Mouse (Mus musculus) layer of hippocampus, postnatal 14 days (tissue): ENCODE measurements around the gene Sptbn1. TPM values are rescaled to one million over a fixed set of nuclear protein-coding genes. Genes with fewer than 3 reads are reported as not detected.

Source experiments
- DNase-seq, 2 experiments: peaks; one replicate each; pipeline ENCODE4 v3.0.0; 2021 to 2022; ENCODE audit warnings: low spot score in 2 of 2, mixed read lengths in 1 of 2
- total RNA-seq, 2 experiments: library from RNA; stranded (reverse); gene quantifications; 2 replicates each; pipeline ENCODE4 v1.2.3; 2021

Gene Sptbn1
- total RNA-seq, 2 experiments from 2014 or later = 675 to 713 TPM

DNA sequence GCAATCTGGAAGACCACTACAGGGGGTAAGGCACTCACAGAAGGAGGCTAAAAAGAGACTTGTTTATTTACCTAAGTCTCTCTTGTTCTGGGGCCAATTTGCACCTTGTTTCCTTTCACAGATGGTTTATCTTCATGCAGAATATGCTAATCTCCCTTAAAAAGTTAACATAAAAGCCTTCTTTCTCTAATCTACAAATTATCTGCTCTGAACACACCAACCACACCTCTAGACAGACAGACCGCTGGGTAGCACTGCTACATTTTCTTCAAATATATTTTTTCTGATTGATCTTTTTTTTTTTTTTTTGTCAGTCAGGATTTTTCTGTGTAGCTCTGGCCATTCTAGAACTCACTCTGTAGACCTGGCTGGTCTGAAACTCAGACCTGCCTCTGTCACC is 50.5 kb downstream of the Sptbn1 start:
- DNase-seq = no peak

DNA sequence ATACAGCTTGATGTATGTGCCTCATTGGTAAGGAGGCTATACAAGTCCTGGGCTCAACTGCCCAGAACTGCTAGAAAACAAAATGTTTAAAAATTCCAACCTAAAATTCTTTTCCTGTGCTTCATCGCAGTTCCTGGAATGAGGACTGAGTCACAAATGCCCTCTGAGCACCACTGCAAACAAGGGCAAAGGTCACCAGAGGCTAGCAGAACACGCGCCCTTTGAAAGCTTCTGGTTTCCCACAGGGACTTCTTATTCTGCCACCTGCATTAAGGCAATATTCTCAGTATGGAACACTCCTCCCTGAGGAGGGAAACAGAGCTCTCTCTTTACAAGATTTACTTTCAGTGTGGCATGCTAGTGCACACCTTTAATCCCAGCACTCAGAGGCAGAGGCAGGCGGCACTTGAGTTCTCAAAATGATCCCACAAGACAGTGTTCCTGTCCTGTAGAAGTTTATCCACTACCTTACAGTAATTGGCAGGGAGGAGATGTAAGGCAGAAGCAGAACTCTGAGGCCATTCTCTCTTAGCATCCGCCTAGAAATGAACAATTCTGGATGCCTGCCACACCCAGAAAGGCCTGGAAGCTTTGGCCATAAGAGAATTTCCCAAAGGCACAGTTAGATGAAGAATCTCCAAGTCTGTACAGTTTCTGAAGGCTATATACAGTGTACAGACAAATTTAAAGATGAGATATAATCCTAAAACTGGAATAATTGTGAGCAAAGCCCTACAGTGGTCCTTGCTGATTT is 56.1 kb downstream of the Sptbn1 start:
- DNase-seq = no peak

DNA sequence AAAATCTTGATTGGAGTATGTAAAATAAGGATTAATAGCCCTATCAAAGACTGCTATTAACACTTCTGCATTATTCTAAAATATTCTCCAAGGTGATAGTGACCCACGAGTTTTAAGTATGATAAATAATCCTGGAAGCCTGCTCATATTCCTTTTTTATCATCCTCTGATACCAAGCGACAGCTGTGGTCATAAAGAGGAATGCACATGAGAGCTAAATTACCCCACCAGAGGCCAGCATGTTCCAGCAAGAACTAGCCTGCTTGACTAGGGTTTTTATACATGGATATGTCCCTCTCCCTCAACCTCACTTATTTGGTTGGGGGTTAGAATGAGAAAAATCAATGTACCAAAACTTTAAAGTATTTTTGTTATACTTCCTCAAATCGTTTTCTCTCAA is 56.8 kb downstream of the Sptbn1 start:
- no peak for DNase-seq

DNA sequence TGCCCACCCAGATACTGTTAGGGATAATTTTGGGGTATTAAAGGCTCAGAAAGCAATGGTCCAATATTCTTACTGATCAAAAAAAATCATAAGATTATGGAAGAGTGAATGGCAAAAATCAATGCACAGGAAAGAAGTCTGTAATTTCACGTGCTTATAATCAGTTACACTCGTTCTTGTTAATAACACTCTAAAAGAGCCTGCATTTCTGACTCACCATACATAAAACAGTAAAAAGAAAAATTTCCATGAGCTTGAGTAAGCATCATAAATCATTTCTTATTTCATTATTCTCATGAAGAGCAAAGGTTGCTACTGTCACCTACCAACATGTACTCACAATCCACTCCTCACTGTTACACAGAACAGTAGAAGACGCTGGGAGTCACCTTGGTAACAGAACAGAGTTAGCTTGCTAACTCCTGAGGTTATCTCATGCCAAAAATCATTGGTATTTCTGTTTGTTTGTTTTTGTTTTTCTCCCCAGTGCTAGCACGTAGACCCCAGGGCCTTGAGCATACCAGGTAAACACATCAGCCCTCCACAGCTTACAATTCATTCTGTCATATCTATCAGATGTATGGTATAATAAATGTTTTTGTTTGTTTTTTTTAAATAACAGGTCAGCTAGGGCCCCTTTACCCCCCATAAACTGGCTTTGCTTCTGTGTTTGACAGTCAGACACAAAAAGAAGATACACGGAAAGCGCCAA is 57.7 kb downstream of the Sptbn1 start:
- no peak for DNase-seq

DNA sequence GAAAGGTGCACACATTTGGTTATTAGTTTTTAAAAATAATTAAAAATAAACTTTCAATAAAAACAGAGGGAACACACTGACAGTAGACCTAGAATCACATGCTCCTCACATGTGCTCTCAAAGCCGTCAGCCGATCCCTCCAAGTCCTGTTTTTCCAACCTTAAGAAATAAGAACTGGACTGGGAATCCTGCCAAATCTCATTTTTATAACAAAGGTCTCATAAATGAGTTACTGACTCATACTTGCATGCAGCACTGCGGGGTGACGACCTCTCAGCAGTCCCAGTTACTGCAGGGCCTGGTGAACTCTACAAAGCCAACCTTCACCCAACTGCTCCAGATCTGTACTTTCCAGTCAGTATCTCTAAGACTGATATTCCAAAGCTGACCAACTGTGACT is 58.5 kb downstream of the Sptbn1 start:
- DNase-seq = peak in 1 of 2 experiments; percentile 24

DNA sequence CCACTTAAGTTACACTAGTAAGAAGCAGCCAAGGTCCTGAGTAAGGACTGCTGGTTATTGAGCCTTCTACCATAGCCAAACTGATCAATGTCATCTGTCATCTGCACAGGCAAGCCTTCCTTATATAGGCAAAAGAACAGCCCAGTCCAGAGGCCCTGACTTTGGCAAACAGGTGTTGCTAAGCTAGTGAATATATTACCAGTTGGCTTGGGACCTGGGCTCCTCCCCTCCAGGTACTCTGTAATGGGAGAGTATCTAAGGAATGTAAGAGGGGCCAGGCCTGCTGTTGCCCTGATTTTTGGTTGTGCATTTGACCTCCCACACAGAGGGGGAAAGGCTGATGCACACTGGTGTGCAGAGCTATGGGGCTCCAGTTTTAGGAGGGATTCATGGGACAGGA is 63.6 kb downstream of the Sptbn1 start:
- DNase-seq = no peak

DNA sequence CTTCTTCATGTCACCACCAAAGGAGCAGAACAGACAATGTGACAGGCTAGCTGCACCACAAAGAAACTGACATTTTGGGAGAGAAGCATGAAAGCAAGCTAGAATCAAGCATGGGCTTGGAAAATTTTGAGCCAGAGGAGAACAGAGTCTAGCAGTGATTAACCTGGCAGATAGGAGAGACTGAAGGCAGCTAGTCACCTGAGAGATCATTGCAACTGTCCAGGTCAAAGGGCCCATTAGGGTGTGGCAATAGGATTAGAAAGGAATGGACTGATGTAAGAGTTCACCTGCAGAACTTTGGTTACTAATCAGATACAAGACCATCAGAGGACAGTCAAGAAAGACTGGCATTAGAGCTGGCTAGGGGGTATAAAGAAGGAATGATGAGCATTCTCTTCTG is 67.6 kb downstream of the Sptbn1 start:
- no peak for DNase-seq

DNA sequence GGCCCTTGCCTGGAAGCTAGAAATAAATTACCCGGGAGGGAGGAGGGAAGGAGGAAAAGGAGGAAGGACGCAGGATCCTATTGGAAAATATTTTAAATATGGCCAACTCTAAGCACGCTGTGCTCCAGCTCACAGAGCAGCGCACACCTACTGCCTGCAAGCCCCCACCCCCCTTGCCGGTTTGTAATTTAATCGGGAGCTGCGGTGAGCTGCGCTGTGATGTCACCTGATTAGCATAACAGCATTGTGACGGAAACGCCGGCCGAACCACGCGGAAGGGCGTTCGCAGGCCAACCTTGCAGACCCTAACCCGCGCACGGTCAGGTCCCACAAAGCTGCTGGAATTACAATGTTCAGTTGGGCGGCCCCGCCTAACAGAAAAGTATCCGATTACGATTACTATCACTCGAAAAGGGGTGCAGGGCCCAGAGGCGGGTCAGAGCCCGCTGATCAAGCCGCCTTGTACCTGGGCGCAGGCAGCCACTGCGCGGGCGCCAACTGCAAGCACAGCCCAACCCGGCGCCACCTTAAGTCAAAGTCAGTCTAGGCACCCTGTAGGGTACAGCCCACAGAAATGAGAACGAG is 69.8 kb downstream of the Sptbn1 start:
- no peak for DNase-seq

DNA sequence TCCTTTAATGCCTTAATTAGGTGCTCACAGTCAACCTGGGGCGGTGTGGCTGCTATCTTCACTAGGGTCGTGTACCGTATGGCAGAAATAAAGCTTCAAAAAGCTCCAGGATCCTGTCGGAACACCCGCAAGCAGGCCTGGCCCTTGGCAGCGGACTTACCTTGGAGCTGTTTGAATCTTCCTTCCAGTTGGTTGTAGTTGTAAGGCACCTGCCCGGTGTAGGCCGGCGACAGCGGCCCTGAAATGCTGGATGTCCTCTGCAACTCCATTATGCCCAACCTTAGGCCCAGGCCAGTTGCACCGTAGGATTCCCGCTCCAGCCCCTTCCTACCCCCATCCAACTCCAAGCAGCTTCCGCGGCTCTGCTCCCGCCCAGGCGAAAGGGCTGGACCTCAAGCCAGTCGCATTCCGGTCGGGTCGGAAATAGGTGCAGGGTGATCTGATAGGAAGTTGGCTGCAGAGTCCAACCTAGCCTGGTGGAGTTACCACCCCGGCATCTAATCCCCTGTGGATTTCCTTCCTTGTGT is 70.3 kb downstream of the Sptbn1 start:
- DNase-seq = no peak

DNA sequence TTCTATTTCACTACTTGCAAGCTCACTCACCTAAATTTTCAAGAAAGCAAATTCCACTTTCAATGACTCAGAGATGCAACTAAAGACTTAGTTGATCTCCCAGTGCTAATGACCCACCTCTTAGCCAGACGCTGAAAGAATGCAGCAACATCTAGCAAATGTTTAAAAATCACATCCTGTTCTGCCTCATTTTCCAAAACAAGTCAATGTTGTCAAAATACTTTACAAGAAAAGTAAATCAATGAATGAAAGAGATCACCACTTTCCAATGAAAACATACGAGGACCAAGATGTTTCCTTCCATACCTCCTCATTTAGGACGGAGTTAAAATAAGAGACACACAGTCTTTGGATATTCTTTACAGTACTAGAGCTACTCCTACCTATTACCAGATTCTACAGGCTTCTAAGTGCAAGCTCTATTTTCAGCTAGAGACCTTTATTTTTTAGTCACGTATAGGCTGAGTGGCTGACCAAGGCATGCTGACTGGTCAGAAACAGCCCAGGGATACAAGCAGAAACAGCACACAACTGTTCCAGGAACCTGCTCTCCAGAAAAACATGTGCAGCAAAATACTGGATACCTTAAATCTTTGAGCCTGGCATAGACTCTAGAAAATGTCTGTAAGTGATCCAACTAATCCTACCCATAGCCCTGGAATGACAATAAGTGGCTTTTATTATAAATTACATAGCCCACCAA is 71.5 kb downstream of the Sptbn1 start:
- no peak for DNase-seq

DNA sequence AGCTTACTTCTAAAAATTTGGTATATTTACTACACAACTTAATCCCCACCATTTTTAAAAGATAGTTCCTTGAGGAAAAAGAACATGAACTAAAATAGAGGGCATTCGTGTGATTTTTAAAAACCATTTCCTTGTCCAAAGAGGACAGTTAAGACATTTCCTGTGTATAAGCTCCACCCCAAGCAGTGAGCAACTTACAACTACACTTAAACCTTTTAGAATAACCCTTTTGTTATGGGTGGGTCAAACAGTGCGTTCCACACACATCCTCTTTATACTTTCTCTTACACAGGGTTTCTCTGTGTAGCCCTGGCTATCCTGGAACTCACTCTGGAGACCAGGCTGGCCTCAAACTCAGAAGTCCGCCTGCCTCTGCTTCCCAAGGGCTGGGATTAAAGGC is 72.2 kb downstream of the Sptbn1 start:
- DNase-seq = no peak

DNA sequence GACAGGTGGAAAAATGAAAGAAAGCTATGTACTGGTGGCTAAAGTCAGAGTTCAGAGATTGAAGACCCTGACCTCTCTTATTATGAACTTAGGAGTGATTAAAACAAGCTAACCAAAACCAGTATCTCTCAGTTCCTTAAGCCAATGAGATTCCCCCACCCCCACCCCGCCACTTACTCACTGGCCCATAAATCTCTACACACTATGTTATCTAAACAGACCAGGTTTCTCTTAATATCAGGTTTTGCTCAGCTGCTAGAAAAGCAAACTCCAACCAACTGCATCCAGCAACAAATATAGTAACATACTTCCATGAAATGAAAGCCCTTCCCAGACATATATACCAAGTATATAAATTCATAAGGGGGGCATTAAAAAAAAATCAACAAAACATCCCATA is 73.2 kb downstream of the Sptbn1 start:
- DNase-seq = no peak

DNA sequence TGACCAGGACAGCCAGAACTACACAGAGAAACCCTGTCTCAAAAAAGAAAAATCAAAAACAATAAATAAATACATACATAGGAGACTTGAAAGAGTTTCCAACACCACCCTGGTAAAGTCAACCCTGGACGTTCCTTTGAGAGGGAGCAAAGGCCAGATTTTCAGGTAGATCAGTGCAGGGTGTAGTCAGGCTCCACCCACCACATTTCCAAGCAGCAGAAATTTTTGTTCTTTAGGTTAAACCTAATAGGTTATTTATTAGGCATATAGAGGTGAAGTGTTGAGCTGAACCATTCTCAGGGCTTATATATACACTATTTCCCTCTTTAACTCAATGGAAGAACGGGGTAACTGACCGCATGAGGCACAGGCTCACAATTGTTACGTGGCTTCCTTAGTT is 77.0 kb downstream of the Sptbn1 start:
- DNase-seq = no peak

DNA sequence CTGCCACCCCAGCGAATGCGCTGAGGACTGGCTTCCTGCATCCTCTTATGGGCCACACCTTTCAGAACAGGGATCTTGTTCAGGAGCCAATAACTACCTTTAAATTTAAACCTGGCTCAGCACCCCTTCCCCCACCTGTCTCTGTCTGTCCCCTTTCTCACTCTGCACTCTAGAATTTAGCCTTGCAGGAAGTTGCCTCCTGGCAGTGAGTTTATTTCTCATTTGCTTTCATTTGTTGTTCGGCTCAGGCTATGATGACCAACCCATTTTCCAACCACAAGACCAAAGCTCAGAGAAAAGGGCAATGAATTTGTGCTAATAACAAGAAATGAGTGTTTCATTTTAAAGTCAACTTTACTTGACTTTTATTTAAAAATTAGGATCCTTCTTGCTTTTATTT is 77.9 kb downstream of the Sptbn1 start:
- no peak for DNase-seq

DNA sequence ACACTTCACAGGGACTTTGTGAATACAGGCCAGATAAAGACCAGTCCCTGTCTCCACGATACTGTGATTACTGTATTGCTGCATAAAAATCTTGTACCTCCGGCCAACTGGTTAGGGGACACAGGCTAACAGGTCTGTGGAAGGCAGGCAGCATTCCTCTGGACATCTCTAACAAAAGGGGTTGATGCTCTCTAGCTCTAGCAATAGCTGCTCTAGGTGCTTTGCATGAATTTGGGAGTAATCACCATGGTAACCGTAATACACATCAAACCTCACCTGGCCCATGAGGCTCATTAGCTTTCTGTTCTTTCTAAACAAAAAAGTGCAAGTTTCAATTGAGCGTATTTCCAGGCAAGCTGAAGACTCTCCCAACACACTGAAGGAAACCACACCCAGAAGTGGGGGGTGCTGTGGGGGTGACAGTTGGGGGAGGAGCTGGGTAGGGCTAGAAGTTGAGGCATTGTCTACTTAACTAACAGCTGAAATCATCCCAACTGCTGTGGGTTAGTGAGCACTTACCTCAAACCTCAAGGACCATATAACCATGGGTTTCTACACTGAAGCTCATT is 81.0 kb downstream of the Sptbn1 start:
- DNase-seq = no peak

DNA sequence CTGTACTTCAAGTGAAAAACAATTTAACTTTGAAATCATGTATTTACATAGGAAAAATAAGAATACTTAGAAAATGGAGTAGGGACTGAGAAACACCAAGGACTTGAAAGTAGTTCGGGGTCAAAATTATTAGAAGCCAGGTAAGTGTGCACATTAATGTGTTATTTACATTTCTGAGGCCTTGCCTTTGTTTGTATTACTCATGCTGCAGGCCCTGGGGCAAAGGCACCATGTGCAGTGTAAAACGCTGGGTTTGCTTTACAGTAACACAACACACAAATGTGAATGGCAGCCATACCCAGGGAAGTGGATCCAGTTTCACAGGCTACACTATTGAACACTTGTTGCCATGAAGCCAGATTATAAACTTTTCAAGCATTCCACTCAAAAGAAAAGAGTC is 83.4 kb downstream of the Sptbn1 start:
- no peak for DNase-seq

DNA sequence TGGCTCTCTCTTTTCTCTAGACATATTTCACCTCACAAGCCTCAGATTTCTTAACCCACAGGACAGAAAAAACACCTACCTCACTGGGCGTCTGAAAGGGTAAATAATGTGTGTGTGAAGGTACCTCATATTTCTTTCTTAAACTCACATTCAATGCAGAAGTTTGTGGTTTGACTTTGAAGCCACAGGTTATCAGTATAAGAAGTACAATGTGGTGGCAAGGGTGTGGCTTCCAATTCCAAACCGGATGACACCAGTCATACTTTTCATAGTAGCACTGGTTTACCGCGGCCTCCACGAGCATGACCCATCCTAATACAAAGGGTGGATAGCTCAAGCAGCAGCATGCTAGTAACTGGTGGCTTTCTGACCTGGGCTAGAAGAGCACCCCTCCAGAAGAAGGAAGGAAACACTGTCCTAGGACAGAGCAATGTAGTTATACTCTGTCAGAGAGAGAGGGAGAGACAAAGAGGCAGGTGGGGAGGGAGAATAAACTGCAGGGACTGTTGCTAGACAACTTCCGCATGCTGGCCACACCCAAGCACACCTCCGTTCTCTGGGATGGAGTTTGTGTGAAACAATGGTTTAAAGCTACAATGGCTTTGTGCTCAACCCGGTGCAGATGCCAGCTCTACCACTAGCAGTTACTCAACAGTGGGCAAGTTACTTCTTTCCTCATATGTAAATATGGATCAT is 85.1 kb downstream of the Sptbn1 start:
- DNase-seq = no peak

DNA sequence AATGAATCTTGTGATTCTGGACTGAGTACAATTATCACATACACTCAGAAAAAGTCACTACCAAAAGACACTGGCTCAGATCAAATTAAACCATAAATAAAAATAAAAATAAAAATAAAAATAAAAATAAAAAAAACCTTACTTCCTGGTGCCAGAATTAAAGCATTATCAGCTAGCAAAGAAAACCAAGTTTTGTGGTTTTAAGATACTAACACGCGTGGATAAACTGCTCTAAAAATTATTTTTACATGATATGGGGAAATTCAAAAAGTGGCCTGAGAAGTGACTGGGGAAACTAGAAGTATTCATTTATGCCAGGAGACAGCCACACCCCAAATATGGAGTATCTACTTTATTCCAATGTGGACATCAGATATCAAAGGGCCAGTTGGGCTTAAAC is 89.8 kb downstream of the Sptbn1 start:
- no peak for DNase-seq

DNA sequence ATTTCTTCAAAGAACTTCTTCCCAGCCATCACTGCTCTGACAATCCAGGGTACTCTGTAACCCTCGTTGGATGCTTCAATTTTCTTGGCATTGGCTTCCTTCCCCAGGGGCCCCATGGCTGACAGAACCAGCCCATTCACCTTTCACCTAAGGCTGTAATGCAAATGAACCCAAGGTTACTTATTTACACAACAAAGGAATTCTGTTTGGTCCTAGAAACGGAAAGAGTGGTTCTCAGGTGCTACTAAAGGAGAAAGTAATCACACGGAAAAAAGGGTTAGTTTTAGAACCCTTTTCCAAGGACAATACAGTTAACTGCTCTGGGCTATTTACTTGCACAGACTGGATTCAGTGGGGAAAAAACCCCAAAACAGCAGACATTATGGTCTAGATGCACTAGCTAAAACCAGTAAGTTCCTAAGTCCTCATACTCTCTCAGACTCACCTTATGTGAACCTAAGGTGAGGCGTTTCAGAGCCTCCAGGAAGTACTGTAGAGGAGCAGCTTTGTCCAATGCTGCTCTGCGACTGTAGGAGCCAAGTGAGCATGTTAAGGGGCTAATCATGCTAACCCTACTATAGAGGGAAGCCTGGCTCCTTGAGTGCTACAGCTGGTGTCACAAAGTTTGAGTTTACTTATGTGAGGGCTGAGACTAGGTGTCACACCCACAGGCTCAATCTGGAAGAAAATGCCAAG is 90.7 kb downstream of the Sptbn1 start:
- DNase-seq = no peak

DNA sequence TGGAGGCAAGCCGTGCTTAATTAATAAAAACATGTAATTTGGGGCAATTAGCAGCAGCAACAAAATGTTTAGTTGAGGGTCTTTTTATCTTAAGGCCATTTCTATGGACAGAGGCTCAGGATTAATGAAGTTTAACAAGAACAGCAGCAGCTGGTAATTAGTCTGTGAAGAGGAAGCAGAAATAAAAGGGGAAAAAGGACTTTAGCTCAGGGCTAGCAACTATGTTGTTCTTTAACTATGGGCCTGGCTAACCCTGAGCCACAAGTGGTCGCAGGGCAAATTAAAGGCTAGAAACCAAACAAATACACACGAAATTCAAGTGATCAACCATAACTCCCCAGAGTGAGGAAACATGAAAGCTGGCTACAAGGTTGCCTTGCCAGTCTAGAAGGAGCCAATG is 91.9 kb downstream of the Sptbn1 start:
- no peak for DNase-seq
